Mouse (Mus musculus) layer of hippocampus, postnatal 14 days (tissue): Measurements from ENCODE around the gene Scp2. TPM values are rescaled to one million over a fixed set of nuclear protein-coding genes. Genes with fewer than 3 reads are reported as not detected.

ENCODE experiments used
- DNase-seq, 2 experiments: peaks; one replicate each; pipeline ENCODE4 v3.0.0; 2021 to 2022; ENCODE audit warnings: low spot score in 2 of 2, mixed read lengths in 1 of 2
- total RNA-seq, 2 experiments: library from RNA; stranded (reverse); gene quantifications; 2 replicates each; pipeline ENCODE4 v1.2.3; 2021

The Scp2 gene
- total RNA-seq, 2 experiments from 2014 or later, result 87.2 to 87.7 TPM

DNA sequence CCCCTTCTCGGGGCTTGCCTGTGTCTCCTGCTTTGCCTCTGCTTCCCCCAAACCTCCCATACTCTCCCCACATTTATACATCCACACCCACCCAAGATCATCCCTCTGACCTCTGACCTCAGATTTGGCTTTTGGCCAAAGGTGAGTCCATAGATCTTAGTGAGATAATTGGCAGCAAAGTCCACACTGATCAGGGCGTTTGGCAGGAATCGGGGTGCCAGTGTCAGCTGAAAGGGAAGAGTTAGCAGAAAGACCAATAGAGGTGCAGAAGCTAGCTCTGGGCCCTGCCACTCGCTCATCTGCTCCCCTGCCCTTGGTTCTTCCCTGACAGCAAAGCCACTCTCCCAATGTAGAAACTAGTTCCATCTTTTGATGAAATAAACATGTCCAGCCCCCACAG lies 121.6 kb downstream of the Scp2 start:
- DNase-seq, result no peak

DNA sequence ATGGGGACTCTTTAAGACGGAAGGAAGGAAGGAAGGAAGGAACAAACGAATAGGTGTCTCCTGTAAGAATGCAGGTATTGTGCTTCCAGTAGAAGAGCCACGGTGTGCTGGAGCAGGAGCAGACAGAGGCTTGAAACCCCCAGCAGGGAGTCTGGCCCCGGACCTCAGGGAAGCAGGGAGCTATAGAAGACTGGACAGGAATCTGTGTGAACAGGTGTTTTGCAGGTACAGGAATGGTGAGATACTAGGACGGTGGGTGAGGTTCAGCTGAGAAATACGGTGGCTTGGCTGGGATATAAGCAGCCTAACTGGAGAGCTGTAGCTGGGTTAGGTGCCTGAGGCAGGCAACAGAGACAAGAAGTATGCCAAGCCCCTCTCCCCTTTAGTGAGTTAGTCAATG lies 124.6 kb downstream of the Scp2 start:
- no peak for DNase-seq

- peak in 1 of 2 experiments; percentile 37 for DNase-seq
These were observed 125.6 kb downstream of the Scp2 start for GRCm38 (mm10) chr4:108018961-108019921.

DNA sequence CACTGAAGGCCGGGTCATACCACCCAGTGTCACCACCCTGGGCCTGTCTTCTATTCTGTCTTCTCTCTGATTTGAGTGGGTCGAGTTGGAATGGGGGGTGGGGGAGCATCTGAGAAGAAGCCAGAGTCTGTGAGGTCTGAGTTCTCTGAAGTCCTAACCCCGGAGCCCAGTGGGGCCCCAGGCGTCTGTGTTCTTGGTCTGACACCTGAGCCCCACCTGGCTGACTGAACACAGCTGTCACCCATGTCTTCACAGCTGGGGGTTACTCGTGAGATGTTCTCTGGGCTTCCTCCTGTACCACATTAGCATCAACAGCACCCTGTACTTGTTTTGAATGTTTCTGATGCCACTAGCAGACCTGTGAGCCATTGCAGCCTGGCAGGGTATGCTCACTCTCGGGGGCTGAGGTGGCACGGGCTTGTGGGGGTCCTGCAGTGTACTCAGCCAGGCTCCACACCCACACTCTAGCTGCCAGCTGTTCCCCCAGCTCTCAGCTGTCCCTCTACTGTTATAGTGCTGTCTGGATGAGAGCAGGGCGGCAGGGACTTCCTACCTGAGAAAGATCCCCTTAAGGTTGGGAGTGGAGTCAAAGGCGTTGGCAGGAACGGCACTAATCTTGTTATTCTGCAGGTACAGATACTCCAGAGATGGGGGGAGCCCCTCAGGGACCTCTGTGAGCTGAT lies 126.4 kb downstream of the Scp2 start:
- no peak for DNase-seq

- no peak for DNase-seq
These were observed 127.0 kb downstream of the Scp2 start for GRCm38 (mm10) chr4:108017839-108018238.

- no peak for DNase-seq
These were observed 128.5 kb downstream of the Scp2 start for GRCm38 (mm10) chr4:108016321-108016720.

GRCm38 (mm10) chr4:108015067-108015765 lies 129.6 kb downstream of the Scp2 start:
- no peak for DNase-seq

DNA sequence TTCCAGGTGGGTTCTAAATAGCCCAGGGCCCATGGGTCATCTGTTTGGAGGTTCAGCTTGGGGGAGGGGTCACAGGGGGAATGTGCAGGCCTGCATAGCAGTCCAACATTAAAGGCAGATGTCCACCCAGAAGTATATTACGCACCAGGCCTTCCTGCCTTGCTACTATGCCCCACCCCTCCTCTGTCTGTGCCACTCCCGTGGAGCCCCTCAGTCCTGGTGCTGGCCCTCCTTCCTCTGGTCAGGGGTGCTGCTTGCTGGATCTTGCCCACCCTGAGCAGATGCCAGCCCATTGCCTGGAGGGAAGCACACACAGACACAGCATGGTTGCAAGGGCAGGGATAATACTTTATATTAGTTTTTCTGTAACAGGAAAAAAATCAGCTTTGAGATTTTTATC lies 130.3 kb downstream of the Scp2 start:
- DNase-seq, result no peak

GRCm38 (mm10) chr4:108008541-108008940 lies 136.3 kb downstream of the Scp2 start:
- no peak for DNase-seq

DNA sequence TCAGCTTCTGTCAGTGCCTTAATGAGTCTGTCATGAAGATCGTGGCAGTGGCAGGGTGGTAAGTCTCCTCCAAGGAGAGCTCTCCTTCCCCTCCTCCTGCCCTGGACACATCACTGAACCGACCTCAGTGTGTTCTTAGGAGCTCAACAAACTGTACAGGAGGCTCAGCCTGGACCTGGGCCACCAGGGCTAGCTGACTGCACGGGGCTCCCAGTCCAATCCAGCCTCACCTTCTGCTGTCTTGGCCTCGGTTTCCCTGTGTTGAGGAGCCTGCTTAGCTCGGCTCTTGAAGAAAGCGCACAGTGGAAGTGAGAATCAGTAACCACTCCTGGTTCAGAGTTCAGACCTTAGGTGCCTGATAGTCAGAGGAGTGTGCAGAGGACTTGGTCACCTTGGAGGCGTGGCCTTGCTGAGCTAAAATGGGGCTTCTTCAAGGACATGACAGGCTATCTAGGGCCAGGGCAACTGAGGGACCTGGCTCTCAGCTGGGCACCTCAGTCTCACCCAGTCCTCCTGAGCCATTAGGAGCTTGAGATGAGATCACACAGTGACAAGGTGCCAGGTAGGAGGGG lies 137.2 kb downstream of the Scp2 start:
- DNase-seq, result no peak

- DNase-seq, result no peak
These were observed 139.5 kb downstream of the Scp2 start for GRCm38 (mm10) chr4:108005328-108005727.

DNA sequence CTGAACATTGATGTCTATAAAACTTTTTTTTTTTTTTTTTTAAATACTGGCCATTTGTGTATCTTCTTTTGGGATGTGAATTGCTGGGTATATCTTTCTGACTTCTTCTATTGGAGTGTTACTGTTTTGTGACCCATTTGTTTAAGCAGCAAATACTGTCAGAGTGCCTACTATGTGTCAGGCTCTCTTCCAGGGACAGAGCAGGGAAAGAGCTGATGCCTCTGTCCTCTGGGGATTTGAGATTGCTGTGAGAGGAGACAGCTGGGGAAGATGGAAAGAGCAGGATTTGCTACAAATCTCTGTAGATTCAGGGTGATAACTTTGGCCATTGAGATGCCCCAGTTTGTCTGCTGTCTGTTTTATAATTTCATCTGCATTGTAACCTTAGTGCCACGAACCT lies 145.4 kb downstream of the Scp2 start:
- no peak for DNase-seq

GRCm38 (mm10) chr4:107998641-107999332 lies 146.0 kb downstream of the Scp2 start:
- DNase-seq, result no peak

DNA sequence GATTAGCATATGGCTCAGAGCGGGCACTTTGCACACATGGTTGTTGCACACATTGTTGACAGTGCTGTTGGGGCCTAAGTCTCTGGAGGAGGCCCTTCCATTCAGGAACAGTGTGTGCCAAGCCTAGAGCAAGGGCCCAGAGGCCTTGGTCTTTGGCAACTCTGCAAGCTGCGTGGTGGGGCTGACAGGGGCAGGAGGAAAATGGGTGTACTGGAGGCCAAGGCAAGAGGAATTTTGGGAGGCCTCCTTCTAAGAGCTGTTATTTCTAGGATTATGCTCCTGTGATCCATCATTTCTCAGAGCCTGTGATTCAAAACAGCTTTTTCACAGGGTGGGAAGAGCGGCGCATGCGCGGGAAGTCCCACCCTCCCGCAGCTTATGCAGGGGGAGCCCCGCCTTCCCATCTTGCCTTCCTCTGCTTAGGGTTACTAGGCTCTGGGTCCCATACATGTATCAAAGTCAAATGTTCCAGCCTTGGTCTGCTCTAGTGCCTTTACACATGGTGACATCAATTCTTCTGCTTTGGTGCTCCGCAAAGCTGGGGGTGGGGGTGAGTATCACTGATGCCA lies 148.3 kb downstream of the Scp2 start:
- DNase-seq, result no peak

GRCm38 (mm10) chr4:107995727-107996126 lies 149.1 kb downstream of the Scp2 start:
- DNase-seq, result no peak

DNA sequence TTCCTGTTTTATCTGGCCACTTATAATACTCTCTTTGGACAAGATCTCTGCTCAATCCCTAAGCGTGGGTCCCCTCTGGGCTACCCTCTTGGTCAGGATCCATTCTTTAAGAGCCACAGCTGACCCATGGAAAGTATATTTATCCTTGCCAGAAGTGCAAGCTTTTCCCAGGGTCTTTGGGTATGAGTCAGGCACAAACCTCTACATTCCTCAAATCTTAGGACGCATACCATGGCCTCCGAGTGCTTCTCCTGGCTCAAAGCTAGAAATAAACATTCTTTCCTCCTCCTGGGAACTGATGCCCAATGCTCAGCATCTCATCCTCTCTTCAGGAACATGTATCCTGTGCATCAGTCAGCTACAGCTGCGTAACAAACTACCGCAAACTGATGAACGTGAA lies 149.8 kb downstream of the Scp2 start:
- DNase-seq, result no peak
